ENCODE assay signal across 8 mouse cellular contexts in the genomic region with DNA sequence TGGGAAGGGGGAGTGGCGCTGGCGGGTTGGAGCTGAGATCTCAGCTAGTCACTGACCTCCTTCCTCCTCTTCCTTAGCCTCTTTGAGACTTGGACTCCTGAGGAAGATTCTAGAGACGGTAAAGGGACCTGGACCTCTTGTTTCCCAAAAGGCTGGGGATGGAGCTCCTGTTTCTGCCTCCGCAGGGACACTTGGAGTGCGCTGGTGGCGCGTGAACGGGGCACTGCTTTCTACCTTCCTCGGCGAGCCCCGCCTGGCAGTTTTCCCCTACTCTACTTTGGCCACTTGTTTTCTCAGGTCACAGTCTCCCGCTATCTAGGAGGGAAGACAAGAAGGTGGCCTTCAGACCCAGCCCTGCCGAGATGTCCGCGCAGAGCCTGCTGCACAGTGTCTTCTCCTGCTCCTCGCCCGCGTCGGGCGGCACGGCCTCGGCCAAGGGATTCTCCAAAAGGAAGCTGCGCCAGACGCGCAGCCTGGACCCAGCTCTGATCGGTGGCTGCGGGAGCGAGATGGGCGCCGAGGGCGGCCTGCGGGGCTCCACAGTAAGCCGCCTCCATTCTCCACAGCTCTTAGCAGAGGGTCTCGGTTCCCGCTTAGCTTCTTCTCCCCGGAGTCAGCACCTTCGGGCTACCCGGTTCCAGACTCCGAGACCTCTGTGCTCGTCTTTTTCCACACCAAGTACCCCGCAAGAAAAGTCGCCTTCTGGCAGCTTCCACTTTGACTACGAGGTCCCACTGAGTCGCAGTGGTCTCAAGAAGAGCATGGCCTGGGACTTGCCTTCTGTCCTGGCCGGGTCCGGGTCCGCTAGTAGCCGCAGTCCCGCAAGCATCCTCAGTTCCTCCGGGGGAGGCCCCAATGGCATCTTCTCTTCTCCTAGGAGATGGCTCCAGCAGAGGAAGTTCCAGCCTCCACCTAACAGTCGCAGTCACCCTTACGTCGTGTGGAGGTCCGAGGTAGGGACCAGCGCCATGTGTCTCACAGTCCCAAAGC. TPM values are rescaled to one million over a fixed set of nuclear protein-coding genes. Genes with fewer than 3 reads are reported as not detected.
A peak's percentile ranks its signal among the peaks of the same experiment; 100 is the strongest.
DNase-seq lines count a peak whose midpoint lies in the region; ATAC-seq and TF ChIP-seq lines count a peak whose summit lies in the region.

No protein-coding gene starts in this region.

- H3K4me3 ChIP-seq in forebrain, postnatal 0 days (ENCODE audit: low read depth, low read length), result peak overlapping the region; percentile 38
- H3K4me3 ChIP-seq in hindbrain, embryonic 13.5 days, result peak overlapping the region; percentile 45
- peak overlapping the region; percentile 36 for H3K4me3 ChIP-seq in liver, embryonic 13.5 days (replicated peaks)
- H3K4me3 ChIP-seq in olfactory bulb, adult 2 months (ENCODE audit: insufficient read depth, low read depth, low read length), result peak overlapping the region; percentile 44

- no peaks in the 10 kb centered on the region for H3K4me1 ChIP-seq in forebrain, postnatal 0 days (ENCODE audit: insufficient read depth)
- peaks cover 12% of the 10 kb centered on the region for H3K4me1 ChIP-seq in hindbrain, embryonic 13.5 days (replicated peaks)
- no peaks in the 10 kb centered on the region for H3K4me1 ChIP-seq in liver, embryonic 13.5 days (replicated peaks)
- H3K4me1 ChIP-seq in olfactory bulb, adult 2 months (ENCODE audit: control insufficient read depth, insufficient read depth, low read length), result peaks cover 17% of the 10 kb centered on the region; the same call in 1 of the 2 replicates

- no peak overlapping the region for H3K27ac ChIP-seq in forebrain, postnatal 0 days (ENCODE audit: low read depth, low read length)
- no peak overlapping the region for H3K27ac ChIP-seq in hindbrain, embryonic 13.5 days
- no peak overlapping the region for H3K27ac ChIP-seq in liver, embryonic 13.5 days
- H3K27ac ChIP-seq in olfactory bulb, adult 2 months (ENCODE audit: insufficient read depth, low read depth, low read length), result no peak overlapping the region

- peak; percentile 56; the same call in 1 of the 2 replicates for ATAC-seq in forebrain, postnatal 0 days
- ATAC-seq in hindbrain, embryonic 13.5 days (ENCODE audit: low FRiP score), result peak; percentile 43; the same call in 1 of the 2 replicates
- no peak for ATAC-seq in liver, embryonic 13.5 days (ENCODE audit: low read depth)

- no peak overlapping the region for H3K9ac ChIP-seq in forebrain, postnatal 0 days
- H3K9ac ChIP-seq in hindbrain, embryonic 13.5 days, result peak overlapping the region; percentile 56
- no peak overlapping the region for H3K9ac ChIP-seq in liver, embryonic 13.5 days

- peak; percentile 9 for DNase-seq in embryo, embryonic 10 days (ENCODE audit: low spot score)
- no peak for DNase-seq in embryo, embryonic 10.5 days (ENCODE audit: low spot score)
- peak; percentile 3 to 15 for DNase-seq in adrenal gland, adult 18-20 months (ENCODE audit: low spot score in 2 of 2)
- DNase-seq in forebrain, postnatal 0 days, result peak; percentile 9
- no peak for DNase-seq in liver, embryonic 13.5 days
- no peak for DNase-seq in layer of hippocampus, adult 11-12 months (ENCODE audit: low spot score)

- 23% methylated on average over 54 of the region's 55 CpGs for WGBS in forebrain, postnatal 0 days
- WGBS in hindbrain, embryonic 13.5 days, result 14% methylated on average over 55 of the region's 55 CpGs
- WGBS in liver, embryonic 13.5 days (ENCODE audit: insufficient replicate concordance), result 17% methylated on average over 55 of the region's 55 CpGs
- 20% methylated on average over 55 of the region's 55 CpGs for WGBS in olfactory bulb, adult 2 months

- peaks cover 5% of the 10 kb centered on the region; the same call in 1 of the 2 replicates for H3K27me3 ChIP-seq in forebrain, postnatal 0 days (ENCODE audit: insufficient read depth, low read length)
- H3K27me3 ChIP-seq in hindbrain, embryonic 13.5 days, result peaks cover 71% of the 10 kb centered on the region
- peaks cover 43% of the 10 kb centered on the region for H3K27me3 ChIP-seq in liver, embryonic 13.5 days

- H3K9me3 ChIP-seq in forebrain, postnatal 0 days (ENCODE audit: low read length), result no peaks in the 10 kb centered on the region
- H3K9me3 ChIP-seq in hindbrain, embryonic 13.5 days, result no peaks in the 10 kb centered on the region
- no peaks in the 10 kb centered on the region for H3K9me3 ChIP-seq in liver, embryonic 13.5 days (replicated peaks)

- H3K36me3 ChIP-seq in forebrain, postnatal 0 days (ENCODE audit: insufficient read depth), result no peaks in the 10 kb centered on the region
- H3K36me3 ChIP-seq in hindbrain, embryonic 13.5 days, result no peaks in the 10 kb centered on the region
- no peaks in the 10 kb centered on the region for H3K36me3 ChIP-seq in liver, embryonic 13.5 days

- no peak for TF ChIP-seq POLR2A in olfactory bulb, adult 2 months (IDR thresholded peaks at IDR 0.05; ENCODE audit: insufficient read depth, low read depth, low read length)

- peak overlapping the region; percentile 68 for H3K4me2 ChIP-seq in forebrain, postnatal 0 days (ENCODE audit: low read depth)
- peak overlapping the region; percentile 77 for H3K4me2 ChIP-seq in hindbrain, embryonic 13.5 days
- peak overlapping the region; percentile 54 for H3K4me2 ChIP-seq in liver, embryonic 13.5 days

- no peak for TF ChIP-seq CTCF in forebrain, postnatal 0 days (IDR thresholded peaks at IDR 0.05; ENCODE audit: low read depth)
- TF ChIP-seq CTCF in olfactory bulb, adult 2 months (IDR thresholded peaks at IDR 0.05; ENCODE audit: insufficient read depth, low read depth, low read length), result no peak

RNA-seq across cellular contexts. Expression of gene Arhgap6, which starts 1.3 kb away (rescaled TPM):
- 1 to 10 TPM; 1.7 to 2.6 TPM for total RNA-seq in adrenal gland, adult 18-20 months (2021)
- total RNA-seq in forebrain, postnatal 0 days (2014; rRNA removed), result 2.2 and 4.0 TPM in 2 replicates
- polyA plus RNA-seq in forebrain, postnatal 0 days (2015; fragmentation: Nextera tagmentation; extraction: Ambion mirVana), result 0.93 and 1.3 TPM in 2 replicates
- polyA plus RNA-seq in hindbrain, embryonic 13.5 days (2015; fragmentation: Nextera tagmentation; extraction: Ambion mirVana), result 1.3 and 1.5 TPM in 2 replicates
- polyA plus RNA-seq in liver, embryonic 13.5 days (2015; fragmentation: Nextera tagmentation; extraction: Ambion mirVana), result 2.7 and 3.9 TPM in 2 replicates
- polyA plus RNA-seq in olfactory bulb, adult 2 months (2012; ENCODE audit: insufficient read depth, insufficient read length, low replicate concordance, missing spikeins), result not detected in 2 replicates

Comparison
In these comparisons a context has a peak if more than half of its experiments do, and no peak if none do; other contexts are left out.
1. DNase-seq: peak in embryo, embryonic 10 days (single experiment), adrenal gland, adult 18-20 months (2 of 2) and forebrain, postnatal 0 days (single experiment); none in embryo, embryonic 10.5 days (single experiment), liver, embryonic 13.5 days (single experiment) and layer of hippocampus, adult 11-12 months (single experiment).
2. Peak in every context shown above with its lines, with median percentiles within 50 percentile points of each other: H3K4me2 ChIP-seq and H3K4me3 ChIP-seq.